Mouse (Mus musculus) myocyte (in vitro differentiated cells): ENCODE results near the gene Rab26.

ENCODE experiments used
- E2F4 ChIP-seq: IDR thresholded peaks from one replicate; pipeline ENCODE4 v1.6.1; 2011; ENCODE audit warnings: mild to moderate bottlenecking, control low read depth, moderate library complexity; ENCODE audit not compliant: insufficient read depth
- MAX ChIP-seq: IDR thresholded peaks from one replicate; pipeline ENCODE4 v1.6.1; 2011; ENCODE audit warnings: low read depth, mild to moderate bottlenecking, control low read depth
- MYOD1 ChIP-seq, 3 experiments: IDR thresholded peaks; one replicate each; pipeline ENCODE4 v1.6.1; 2011; ENCODE audit warnings: control low read depth in 2 of 3, low read depth in 2 of 3, mild to moderate bottlenecking in 2 of 3, moderate library complexity in 1 of 3; ENCODE audit not compliant: insufficient read length in 2 of 3, control insufficient read depth in 1 of 3
- MYOG ChIP-seq, 3 experiments: IDR thresholded peaks; one replicate each; pipeline ENCODE4 v1.6.1; 2011; ENCODE audit warnings: control low read depth in 2 of 3, low read depth in 2 of 3, mild to moderate bottlenecking in 2 of 3; ENCODE audit not compliant: insufficient read length in 2 of 3, control insufficient read depth in 1 of 3, insufficient read depth in 1 of 3
- POLR2A ChIP-seq: IDR thresholded peaks from one replicate; pipeline ENCODE4 v1.6.1; 2011; ENCODE audit warnings: low read depth, mild to moderate bottlenecking, control low read depth, moderate library complexity; ENCODE audit not compliant: insufficient read length
- POLR2AphosphoS2 ChIP-seq: IDR thresholded peaks from one replicate; pipeline ENCODE4 v1.6.1; 2011; ENCODE audit warnings: low read depth, control low read depth; ENCODE audit not compliant: insufficient read length
- REST ChIP-seq: IDR thresholded peaks from one replicate; pipeline ENCODE4 v1.6.1; 2011; ENCODE audit warnings: mild to moderate bottlenecking, control low read depth, moderate library complexity; ENCODE audit not compliant: insufficient read depth, insufficient read length
- TCF12 ChIP-seq: IDR thresholded peaks from one replicate; pipeline ENCODE4 v1.6.1; 2011; ENCODE audit warnings: mild to moderate bottlenecking, control low read depth; ENCODE audit not compliant: poor library complexity, insufficient read depth, severe bottlenecking
- TCF3 ChIP-seq: IDR thresholded peaks from one replicate; pipeline ENCODE4 v1.6.1; 2011; ENCODE audit warnings: low read depth, control low read depth; ENCODE audit not compliant: insufficient read length
- USF1 ChIP-seq: IDR thresholded peaks from one replicate; pipeline ENCODE4 v1.6.1; 2011; ENCODE audit warnings: low read depth, mild to moderate bottlenecking, control low read depth, moderate library complexity

- no peak for TF ChIP-seq USF1
- no peak for TF ChIP-seq MAX
- TF ChIP-seq TCF12, result no peak
- TF ChIP-seq E2F4, result no peak
- TF ChIP-seq POLR2A, result no peak
- TF ChIP-seq MYOD1 (IDR thresholded peaks at IDR 0.05; ENCODE audit: control insufficient read depth in 1 of 3, insufficient read length in 2 of 3, low read depth in 2 of 3), result no peak
- no peak for TF ChIP-seq POLR2AphosphoS2
- TF ChIP-seq TCF3, result no peak
- no peak for TF ChIP-seq MYOG (IDR thresholded peaks at IDR 0.05; ENCODE audit: control insufficient read depth in 1 of 3, insufficient read depth in 1 of 3, insufficient read length in 2 of 3, low read depth in 2 of 3)
- no peak for TF ChIP-seq REST
Observed at GRCm38 (mm10) chr17:24569837-24570236, 35.8 kb upstream of the Rab26 start.
